Mouse (Mus musculus): Measurements from ENCODE around the gene Slc20a1.

DNA sequence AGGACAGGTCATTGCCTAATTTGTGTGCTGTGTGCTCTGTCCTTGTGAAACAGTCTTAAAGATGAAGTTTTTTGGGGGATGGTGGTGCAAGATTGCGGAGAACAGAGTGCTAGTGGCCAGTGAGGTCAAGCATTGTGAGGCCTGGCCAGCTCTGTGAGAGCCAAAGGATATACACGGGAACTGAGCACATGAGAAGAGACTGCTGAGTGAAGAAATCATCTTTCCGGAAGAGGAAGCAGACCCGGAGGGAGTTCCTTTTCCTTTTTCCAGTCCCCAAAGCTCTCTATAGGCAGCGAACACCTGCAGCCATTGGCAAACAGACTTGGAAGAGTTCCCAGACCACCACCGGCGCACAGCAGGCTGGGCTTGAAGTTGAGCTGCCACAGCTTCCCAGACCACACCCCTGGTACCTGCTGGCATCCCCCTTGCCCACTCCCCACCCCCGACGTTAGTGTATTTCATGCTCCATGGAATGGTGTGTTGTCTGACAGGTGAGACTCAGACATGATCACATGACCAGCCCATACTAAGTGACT is 22.6 kb downstream of the Slc20a1 start:
- TF ChIP-seq POLR2A (IDR thresholded peaks at IDR 0.05; ENCODE audit: borderline replicate concordance, extremely low read depth, insufficient read depth, insufficient read length, poor library complexity, severe bottlenecking) (no peak), CTCF (IDR thresholded peaks at IDR 0.05; ENCODE audit: borderline replicate concordance, extremely low read depth, insufficient read depth, insufficient read length) (no peak)

Data from brain, embryonic 14.5 days (tissue).